Mouse (Mus musculus) heart, postnatal 4 days (tissue): ENCODE measurements around the gene Cmtr1. TPM values are rescaled to one million over a fixed set of nuclear protein-coding genes. Genes with fewer than 3 reads are reported as not detected.
A peak's percentile ranks its signal among the peaks of the same experiment; 100 is the strongest.

Experiments
- DNase-seq: peaks from one replicate; pipeline ENCODE4 v3.0.0; 2021
- total RNA-seq, 2 experiments: library from RNA; stranded (reverse); gene quantifications; 2 replicates each; pipeline ENCODE4 v1.2.3; 2021

Gene Cmtr1
- total RNA-seq, 2 experiments from 2014 or later, result 56.9 to 70.7 TPM

DNA sequence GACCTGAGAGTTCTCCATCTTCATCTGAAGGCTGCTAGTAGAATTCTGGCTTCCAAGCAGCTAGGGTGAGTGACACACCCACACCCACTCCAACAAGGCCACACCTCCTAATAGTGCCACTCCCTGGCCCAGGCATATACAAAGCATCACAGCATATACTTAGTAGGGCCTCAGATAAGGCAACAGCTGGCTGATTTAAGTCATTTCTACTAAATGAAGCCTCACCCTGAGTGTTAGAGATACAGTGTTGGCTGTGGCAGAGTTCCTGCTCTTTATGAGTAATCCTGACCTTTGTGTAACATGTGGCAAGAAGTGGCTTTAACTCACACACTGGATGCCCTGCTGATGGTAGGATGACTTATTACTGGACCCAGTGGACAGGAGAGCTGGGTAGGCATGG, 9.5 kb downstream of the Cmtr1 start:
- DNase-seq, result no peak

GRCm38 (mm10) chr17:29671021-29671420, 10.6 kb downstream of the Cmtr1 start:
- DNase-seq, result no peak

DNA sequence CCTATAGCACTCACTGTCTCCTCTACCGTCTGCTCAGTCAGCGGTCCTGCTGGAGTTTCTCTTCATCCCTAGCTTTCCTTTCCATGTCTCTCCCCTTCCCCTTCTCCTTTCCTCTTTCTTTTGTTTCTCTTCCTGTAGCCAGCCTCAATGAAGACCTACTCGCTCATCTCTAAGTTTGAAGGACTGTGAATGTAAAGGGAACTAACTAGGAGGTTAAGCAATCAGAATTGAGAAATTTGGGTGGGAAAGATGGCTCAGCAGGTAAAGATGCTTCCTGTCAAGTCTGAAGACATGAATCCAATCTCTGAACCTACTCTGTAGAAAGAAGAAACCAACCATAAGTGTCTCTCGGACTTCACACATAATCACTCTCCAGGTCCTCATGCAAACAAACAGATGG, 12.9 kb downstream of the Cmtr1 start:
- DNase-seq, result no peak

GRCm38 (mm10) chr17:29678526-29678925, 18.1 kb downstream of the Cmtr1 start:
- no peak for DNase-seq

DNA sequence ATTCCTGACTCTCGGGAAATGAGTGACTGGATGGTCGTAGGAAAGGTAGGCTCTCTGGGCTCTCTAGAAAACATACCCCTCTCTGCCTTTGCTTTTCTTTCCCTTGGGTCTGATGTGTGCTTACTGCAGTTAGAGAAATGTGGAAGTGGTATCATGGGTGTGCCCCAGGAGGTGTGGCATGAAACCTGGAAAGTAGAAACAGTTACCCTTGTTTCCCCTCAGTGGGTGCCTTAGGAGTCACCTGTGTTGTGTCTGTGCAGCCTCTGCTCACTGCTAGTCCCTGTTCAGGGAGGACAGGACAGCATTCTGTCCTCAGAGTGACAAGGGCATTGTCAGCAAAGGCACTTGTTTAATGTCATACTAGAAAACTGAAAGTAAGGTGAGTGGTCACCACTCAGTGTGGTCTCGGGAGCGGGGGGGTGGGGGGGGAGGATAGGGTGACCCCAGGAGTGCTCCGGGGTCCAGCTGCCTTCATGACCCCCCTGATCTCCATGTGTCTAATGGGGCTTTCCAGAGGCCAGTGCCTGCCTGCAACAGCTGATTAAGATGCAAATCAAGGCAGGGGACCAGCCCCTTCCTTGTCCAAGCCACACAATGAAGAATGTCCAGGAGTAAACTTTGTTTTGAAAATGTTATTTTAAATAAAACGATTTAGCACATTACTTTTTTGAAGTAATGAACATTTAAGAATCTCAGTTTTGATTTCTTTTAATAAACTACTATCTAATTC, 18.8 kb downstream of the Cmtr1 start:
- no peak for DNase-seq

DNA sequence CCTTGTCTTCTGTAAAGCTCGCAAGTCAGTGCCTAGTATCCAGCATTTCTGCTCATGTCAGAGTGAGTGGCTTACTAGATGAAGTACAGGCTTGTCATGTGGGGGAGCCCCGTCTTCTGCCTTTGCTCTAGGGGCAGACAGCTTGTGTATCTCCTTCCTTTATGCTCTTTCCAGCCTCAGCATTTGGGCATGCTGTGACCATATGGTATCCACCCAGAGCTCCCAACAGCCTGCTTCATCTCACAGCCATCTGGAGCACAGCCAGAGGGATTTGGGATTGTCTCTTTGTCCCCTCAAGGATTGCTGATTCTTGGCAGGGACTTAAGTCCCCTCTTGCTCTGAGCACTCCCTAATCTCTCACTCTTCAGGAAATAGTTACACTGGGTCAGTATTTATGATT, 19.8 kb downstream of the Cmtr1 start:
- peak; percentile 58 for DNase-seq

DNA sequence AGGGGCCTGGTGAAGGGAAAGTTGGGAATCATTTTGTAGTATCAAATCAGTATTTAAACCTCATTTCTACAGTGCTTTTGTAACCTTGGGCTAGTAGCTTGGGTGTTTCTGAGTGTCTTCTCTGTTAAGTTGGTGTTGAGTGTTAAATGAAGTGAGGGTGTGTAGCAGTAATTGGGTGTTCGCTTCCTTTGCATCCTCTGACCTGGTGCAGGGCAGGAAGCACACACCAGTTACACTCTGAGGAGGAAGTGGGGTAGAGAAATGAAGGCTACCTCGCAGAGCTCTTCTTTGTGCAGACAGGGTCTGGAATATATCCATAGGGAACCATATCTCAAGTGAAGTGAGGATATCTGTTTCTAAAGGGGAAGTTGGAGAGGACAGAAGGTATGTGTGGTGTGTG, 20.5 kb downstream of the Cmtr1 start:
- DNase-seq, result no peak

GRCm38 (mm10) chr17:29681669-29682068, 21.3 kb downstream of the Cmtr1 start:
- no peak for DNase-seq

DNA sequence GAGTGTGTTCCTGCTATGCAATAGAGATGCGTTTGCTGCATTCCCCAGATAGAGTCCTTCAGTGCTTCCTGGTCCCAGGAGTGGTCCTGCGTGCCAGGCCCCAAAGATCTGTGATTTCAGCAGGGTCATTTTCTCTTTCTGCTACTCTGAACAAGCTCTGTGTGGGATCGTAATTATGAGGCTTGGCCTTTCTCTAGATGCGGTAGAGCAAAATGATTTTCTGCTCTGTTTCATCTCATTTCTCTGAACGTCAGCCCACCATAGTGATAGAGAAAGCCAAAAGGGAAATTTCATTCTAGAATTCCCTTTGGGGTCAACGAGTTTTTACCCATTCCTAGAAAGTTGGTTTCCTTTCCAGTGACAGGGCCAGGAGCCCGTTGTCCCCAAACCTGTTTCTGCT, 21.9 kb downstream of the Cmtr1 start:
- no peak for DNase-seq

GRCm38 (mm10) chr17:29683127-29683526, 22.7 kb downstream of the Cmtr1 start:
- DNase-seq, result peak; percentile 28

GRCm38 (mm10) chr17:29684275-29684674, 23.9 kb downstream of the Cmtr1 start:
- no peak for DNase-seq

DNA sequence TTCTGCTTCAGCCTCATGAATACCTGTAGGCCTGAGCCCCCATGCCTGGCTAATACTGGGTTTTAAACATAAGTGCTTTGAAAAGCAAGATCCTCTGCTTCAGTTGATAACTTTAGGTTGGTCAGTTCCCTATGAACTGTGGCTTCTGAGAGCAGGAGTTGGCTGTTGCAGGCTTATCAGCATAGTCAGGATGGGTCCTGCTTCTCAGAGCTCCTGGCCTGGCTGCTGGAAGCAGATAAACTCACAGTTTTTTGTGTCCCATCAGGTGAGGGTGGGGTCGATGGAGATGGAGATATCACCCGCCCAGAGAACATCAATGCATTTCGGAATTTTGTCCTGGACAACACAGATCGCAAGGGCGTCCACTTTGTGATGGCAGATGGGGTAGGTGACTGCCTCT, 26.4 kb downstream of the Cmtr1 start:
- DNase-seq, result no peak

- DNase-seq, result no peak
These were observed 27.0 kb downstream of the Cmtr1 start for GRCm38 (mm10) chr17:29687373-29687772.

DNA sequence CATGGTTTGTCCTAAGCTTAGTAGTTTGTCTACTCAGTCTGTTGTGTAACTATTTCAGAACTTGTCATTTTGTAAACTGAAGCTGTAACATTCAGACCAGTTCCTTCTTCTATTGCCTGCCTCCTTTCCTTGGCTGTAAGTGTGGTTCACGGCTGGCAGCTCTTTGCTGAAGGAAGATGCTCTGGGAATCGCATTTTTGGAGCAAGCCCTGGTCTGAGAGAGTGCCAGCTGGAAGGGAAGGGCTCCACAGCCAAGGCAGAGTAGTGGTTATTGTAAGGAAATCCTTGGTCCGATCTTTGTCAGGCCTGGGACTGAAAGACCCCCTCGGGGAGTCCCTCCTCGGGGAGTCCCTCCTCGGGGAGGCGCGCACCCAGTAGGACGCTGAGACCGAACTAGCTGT, 28.2 kb downstream of the Cmtr1 start:
- DNase-seq, result no peak

DNA sequence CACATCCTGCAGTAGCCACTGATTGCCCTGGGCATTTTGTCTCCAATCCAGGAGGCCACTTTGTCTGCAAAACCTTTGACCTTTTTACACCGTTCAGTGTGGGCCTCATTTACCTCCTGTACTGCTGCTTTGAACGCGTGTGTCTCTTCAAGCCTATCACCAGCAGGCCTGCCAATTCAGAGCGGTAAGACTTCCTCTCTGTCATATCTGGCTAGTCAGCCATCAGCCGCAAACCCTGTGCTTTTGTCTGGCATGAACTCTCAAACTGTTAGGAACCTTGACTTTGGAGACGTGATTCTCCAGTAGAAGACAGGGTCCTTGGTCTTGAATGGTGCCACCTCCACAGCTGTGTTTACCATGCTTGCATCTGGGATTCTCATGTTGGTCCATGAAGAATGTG, 29.9 kb downstream of the Cmtr1 start:
- DNase-seq, result no peak

- no peak for DNase-seq
These were observed 32.4 kb downstream of the Cmtr1 start for GRCm38 (mm10) chr17:29692827-29693226.

GRCm38 (mm10) chr17:29693571-29693970, 33.2 kb downstream of the Cmtr1 start:
- DNase-seq, result no peak

DNA sequence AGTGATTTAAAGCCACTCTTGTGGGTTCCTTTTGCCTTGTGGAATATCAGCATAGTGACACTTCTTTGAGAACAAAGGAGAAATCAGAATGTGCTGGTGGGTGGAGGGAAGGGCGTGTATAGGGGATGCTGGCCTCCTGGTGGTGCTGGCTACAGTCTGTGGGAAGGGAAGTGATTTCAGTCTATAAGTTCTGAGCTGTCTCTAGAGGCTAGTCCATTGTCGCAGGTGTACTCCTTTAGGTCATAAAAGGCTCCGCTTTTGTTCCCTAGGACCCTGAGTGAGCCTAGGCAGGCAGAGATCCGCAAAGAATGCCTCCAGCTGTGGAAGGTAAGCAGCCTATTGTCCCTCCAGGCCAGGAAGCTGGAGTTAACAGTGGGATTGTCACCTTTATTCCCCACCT, 34.1 kb downstream of the Cmtr1 start:
- no peak for DNase-seq

- DNase-seq, result no peak
These were observed 36.5 kb downstream of the Cmtr1 start for GRCm38 (mm10) chr17:29696940-29697339.

DNA sequence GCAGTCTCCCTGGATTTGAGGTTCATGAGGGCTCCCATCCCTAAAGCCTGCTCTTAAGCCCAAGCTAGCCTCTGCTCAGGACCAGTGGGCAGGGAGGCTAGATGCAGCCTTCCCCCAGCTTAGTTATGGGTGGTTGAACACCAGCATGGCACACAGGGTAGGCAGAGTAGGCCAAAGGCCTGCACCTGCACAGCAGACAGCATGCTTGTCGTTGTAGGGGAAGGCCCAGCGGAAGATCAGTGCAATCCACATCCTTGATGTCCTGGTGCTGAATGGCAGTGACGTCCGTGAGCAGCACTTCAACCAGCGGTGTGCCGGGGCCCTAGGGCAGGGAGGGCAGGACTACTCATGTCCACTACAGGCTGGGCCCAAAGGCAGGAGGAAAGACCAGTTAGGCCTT, 38.0 kb downstream of the Cmtr1 start:
- DNase-seq, result no peak

- DNase-seq, result no peak
These were observed 40.2 kb downstream of the Cmtr1 start for GRCm38 (mm10) chr17:29700573-29700972.

DNA sequence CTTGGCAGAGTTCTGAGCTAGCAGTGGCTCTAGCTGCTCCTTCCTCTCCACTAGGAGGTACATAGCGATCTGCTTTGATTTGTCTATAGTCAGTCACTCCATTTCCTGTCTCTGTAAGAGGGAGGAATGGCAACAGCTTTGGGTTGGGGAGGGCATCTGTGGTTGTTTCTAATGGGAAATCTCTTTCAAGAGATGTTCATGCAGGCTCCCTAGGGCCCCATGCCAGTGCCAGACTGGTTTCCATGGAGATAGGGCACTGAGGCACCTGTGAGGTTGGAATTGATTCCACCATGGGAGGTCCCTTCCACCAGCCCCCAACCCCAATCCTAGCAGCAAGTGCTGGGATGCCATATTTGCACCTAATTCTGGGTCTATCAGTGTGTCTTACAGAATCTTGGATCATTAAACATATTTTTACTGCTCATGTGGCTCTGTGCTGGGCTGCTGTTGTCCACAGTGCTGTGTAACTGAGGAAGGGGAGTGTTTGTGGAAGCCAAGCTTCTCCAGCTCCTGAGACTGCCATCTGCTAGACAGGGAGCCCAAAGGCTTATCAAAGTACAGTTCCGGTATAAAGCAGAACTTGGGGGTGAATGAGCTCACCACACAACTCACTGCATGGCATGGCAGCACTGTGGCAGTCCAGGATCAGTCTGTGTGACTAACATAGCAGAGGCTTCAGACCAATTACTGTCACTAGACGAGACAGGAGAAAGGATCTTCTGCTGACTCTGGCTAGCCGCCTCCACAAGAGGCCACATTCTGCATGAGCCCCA, 42.7 kb downstream of the Cmtr1 start:
- DNase-seq, result no peak

GRCm38 (mm10) chr17:29704781-29705180, 44.4 kb downstream of the Cmtr1 start:
- DNase-seq, result peak; percentile 71

GRCm38 (mm10) chr17:29705881-29706280, 45.5 kb downstream of the Cmtr1 start:
- DNase-seq, result no peak
